Comparison of ENCODE assay signal across 14 mouse cellular contexts in the genomic region with DNA sequence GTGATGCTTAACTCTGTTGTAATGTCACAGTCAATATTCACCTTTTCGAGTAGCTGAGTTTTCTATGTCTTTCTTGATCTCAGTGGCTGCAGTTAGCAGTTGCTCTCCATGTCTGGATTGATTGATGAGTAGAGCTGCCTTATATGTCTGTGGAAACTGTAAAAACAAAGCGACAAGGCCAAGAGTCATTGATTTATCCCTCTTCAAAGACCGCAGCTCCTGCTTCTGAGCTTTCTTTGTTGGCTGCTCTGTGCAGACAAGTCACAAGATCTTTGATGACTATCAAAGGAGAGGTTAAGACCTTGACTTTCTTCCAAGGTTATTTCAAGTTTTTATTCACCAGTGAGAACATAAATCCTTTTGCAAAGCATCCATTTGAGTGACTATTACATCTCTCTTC.
"Had no signal": no experiment of that assay in that cellular context is flagged by ENCODE, and none has a peak within 500 bp of the region (broad histone marks: within the 10 kb centered on the region; RNA-seq: fewer than 3 reads in every experiment).

No protein-coding gene starts in this region.

- DNase-seq: kidney, adult 2 months; layer of hippocampus, adult 9-11 months; layer of hippocampus, postnatal 36 days; liver; liver, embryonic 13.5 days; liver, postnatal 0 days; lung, postnatal 36 days; right cerebral cortex, postnatal 14 days; thymus, postnatal 36 days had no signal

- H3K9me3 ChIP-seq: intestine, embryonic 15.5 days; kidney, embryonic 15.5 days; limb, embryonic 12.5 days; liver, embryonic 13.5 days had no signal

- ATAC-seq: intestine, embryonic 15.5 days; liver, postnatal 0 days; lung, postnatal 0 days; midbrain, embryonic 16.5 days had no signal

- H3K4me3 ChIP-seq: intestine, embryonic 15.5 days; kidney, embryonic 15.5 days; limb, embryonic 12.5 days; liver, embryonic 13.5 days had no signal

- H3K4me1 ChIP-seq: intestine, embryonic 15.5 days; kidney, embryonic 15.5 days; limb, embryonic 12.5 days; liver, embryonic 13.5 days had no signal

- H3K36me3 ChIP-seq: intestine, embryonic 15.5 days; kidney, embryonic 15.5 days; limb, embryonic 12.5 days; liver, embryonic 13.5 days had no signal

- H3K9ac ChIP-seq: intestine, embryonic 15.5 days; kidney, embryonic 15.5 days; limb, embryonic 12.5 days; liver, embryonic 13.5 days; liver, postnatal 0 days had no signal

- H3K4me2 ChIP-seq: intestine, embryonic 15.5 days; kidney, embryonic 15.5 days; limb, embryonic 12.5 days; liver, embryonic 13.5 days had no signal

- H3K27me3 ChIP-seq: intestine, embryonic 15.5 days; kidney, embryonic 15.5 days; limb, embryonic 12.5 days; liver, embryonic 13.5 days had no signal

- H3K27ac ChIP-seq: intestine, embryonic 15.5 days; kidney, embryonic 15.5 days; limb, embryonic 12.5 days; liver, embryonic 13.5 days had no signal
